Mouse (Mus musculus): ENCODE results near the gene 1700023F06Rik. TPM values are rescaled to one million over a fixed set of nuclear protein-coding genes. Genes with fewer than 3 reads are reported as not detected.

The 1700023F06Rik gene
- total and polyA plus RNA-seq, 3 experiments = not detected

GRCm38 (mm10) chr11:103236431-103236830, 28.1 kb upstream of the 1700023F06Rik start:
- no peak overlapping the region for H3K9ac ChIP-seq (ENCODE audit: insufficient read depth, low read depth)
- peaks cover 50 to 89% of the 10 kb centered on the region in 2 experiments for H3K36me3 ChIP-seq (replicated peaks in 1 of 2; ENCODE audit: control insufficient read depth in 1 of 2, insufficient read depth in 1 of 2, low read length in 1 of 2)
- in situ Hi-C loops (cut with MboI; ENCODE audit: low pct_ligation_motif_present, low pct_unique_long_range_greater_than_20kb, low sequenced_read_pairs) = loop anchor here (5.0 kb wide), 2 partner anchors 36 to 81 kb away; no protein-coding TSS in a partner anchor
- peaks cover 22 to 80% of the 10 kb centered on the region in 2 experiments for H3K4me1 ChIP-seq (ENCODE audit: control insufficient read depth in 1 of 2, insufficient read depth in 2 of 2)
- no peak overlapping the region for H3K4me2 ChIP-seq (ENCODE audit: insufficient read depth, low read depth, poor library complexity, severe bottlenecking)
- H3K79me2 ChIP-seq (replicated peaks; ENCODE audit: control insufficient read depth, extremely low read depth, insufficient read depth, poor library complexity, severe bottlenecking) = no peaks in the 10 kb centered on the region
- TF ChIP-seq UBTF (IDR thresholded peaks at IDR 0.05; ENCODE audit: low read depth, low read length) (no peak), ZMIZ1 (IDR thresholded peaks at IDR 0.05; ENCODE audit: low read depth, low read length) (no peak), CTCF (conservative IDR thresholded peaks at IDR 0.05 in 1 of 2, IDR thresholded peaks at IDR 0.05 in 1 of 2; ENCODE audit: low read depth in 2 of 2, low read length in 2 of 2) (no peak), ZC3H11A (IDR thresholded peaks at IDR 0.05; ENCODE audit: low read depth, low read length) (no peak), MYC (IDR thresholded peaks at IDR 0.05; ENCODE audit: low read depth, low read length) (no peak), NRF1 (IDR thresholded peaks at IDR 0.05; ENCODE audit: low read depth, low read length) (no peak), NELFE (IDR thresholded peaks at IDR 0.05; ENCODE audit: low read depth, low read length) (no peak), USF1 (IDR thresholded peaks at IDR 0.05; ENCODE audit: low read depth, low read length) (no peak)
- dilution Hi-C loops (cut with MboI; ENCODE audit: extremely low pct_ligation_motif_present, extremely low pct_unique_long_range_greater_than_20kb, low sequenced_read_pairs) = no loop called here
- DNase-seq (ENCODE audit: extremely low read depth) = no peak
- no peak overlapping the region for H3K27ac ChIP-seq (ENCODE audit: insufficient read depth, low read depth)
- H3K27me3 ChIP-seq (replicated peaks) = no peaks in the 10 kb centered on the region
- peaks cover 12% of the 10 kb centered on the region for H3K9me3 ChIP-seq (replicated peaks; ENCODE audit: low read length)
- no peak overlapping the region for H3K4me3 ChIP-seq (replicated peaks in 1 of 3; ENCODE audit: low read depth in 2 of 3, low read length in 2 of 3, poor library complexity in 1 of 3)

GRCm38 (mm10) chr11:103235702-103236101, 27.3 kb upstream of the 1700023F06Rik start:
- DNase-seq (ENCODE audit: extremely low read depth) = no peak
- in situ Hi-C loops (cut with MboI; ENCODE audit: low pct_ligation_motif_present, low pct_unique_long_range_greater_than_20kb, low sequenced_read_pairs) = loop anchor here (5.0 kb wide), 2 partner anchors 37 to 82 kb away; no protein-coding TSS in a partner anchor

More at GRCm38 (mm10) chr11:103235702-103236101, 27.3 kb upstream of the 1700023F06Rik start:
- peaks cover 29 to 82% of the 10 kb centered on the region in 2 experiments for H3K4me1 ChIP-seq (ENCODE audit: control insufficient read depth in 1 of 2, insufficient read depth in 2 of 2)
- H3K9me3 ChIP-seq (replicated peaks; ENCODE audit: low read length) = peaks cover 12% of the 10 kb centered on the region
- H3K4me3 ChIP-seq (replicated peaks in 1 of 3; ENCODE audit: low read depth in 2 of 3, low read length in 2 of 3, poor library complexity in 1 of 3) = no peak overlapping the region
- dilution Hi-C loops (cut with MboI; ENCODE audit: extremely low pct_ligation_motif_present, extremely low pct_unique_long_range_greater_than_20kb, low sequenced_read_pairs) = no loop called here
- TF ChIP-seq ETS1 (conservative IDR thresholded peaks at IDR 0.05; ENCODE audit: low read depth, low read length) (no peak), CTCF (conservative IDR thresholded peaks at IDR 0.05 in 1 of 2, IDR thresholded peaks at IDR 0.05 in 1 of 2; ENCODE audit: low read depth in 2 of 2, low read length in 2 of 2) (no peak), NRF1 (IDR thresholded peaks at IDR 0.05; ENCODE audit: low read depth, low read length) (no peak), MXI1 (IDR thresholded peaks at IDR 0.05; ENCODE audit: low read depth, low read length) (no peak), MEF2A (IDR thresholded peaks at IDR 0.05; ENCODE audit: borderline replicate concordance, low read depth, low read length) (no peak), ZC3H11A (IDR thresholded peaks at IDR 0.05; ENCODE audit: low read depth, low read length) (no peak), JUN (IDR thresholded peaks at IDR 0.05; ENCODE audit: insufficient read depth, low read depth, low read length) (no peak), RAD21 (IDR thresholded peaks at IDR 0.05; ENCODE audit: low read depth, low read length) (no peak), MAFK (IDR thresholded peaks at IDR 0.05; ENCODE audit: insufficient replicate concordance, low read length) (no peak), EP300 (IDR thresholded peaks at IDR 0.05; ENCODE audit: low read length) (no peak), MYC (IDR thresholded peaks at IDR 0.05; ENCODE audit: low read depth, low read length) (no peak), UBTF (IDR thresholded peaks at IDR 0.05; ENCODE audit: low read depth, low read length) (no peak), E2F4 (IDR thresholded peaks at IDR 0.05; ENCODE audit: insufficient replicate concordance, low read depth, low read length) (no peak), POLR2A (IDR thresholded peaks at IDR 0.05; ENCODE audit: low read depth, low read length) (no peak), USF1 (IDR thresholded peaks at IDR 0.05; ENCODE audit: low read depth, low read length) (no peak), KAT2A (IDR thresholded peaks at IDR 0.05; ENCODE audit: insufficient replicate concordance, low read length) (no peak), GABPA (IDR thresholded peaks at IDR 0.05; ENCODE audit: insufficient replicate concordance, low read depth, low read length) (no peak), RCOR1 (conservative IDR thresholded peaks at IDR 0.05; ENCODE audit: low read depth, low read length) (no peak), CHD1 (IDR thresholded peaks at IDR 0.05; ENCODE audit: low read depth, low read length) (no peak), ELF1 (IDR thresholded peaks at IDR 0.05; ENCODE audit: low read depth, low read length) (no peak)
- H3K27ac ChIP-seq (ENCODE audit: insufficient read depth, low read depth) = no peak overlapping the region
- H3K4me2 ChIP-seq (ENCODE audit: insufficient read depth, low read depth, poor library complexity, severe bottlenecking) = no peak overlapping the region
- no peaks in the 10 kb centered on the region for H3K79me2 ChIP-seq (replicated peaks; ENCODE audit: control insufficient read depth, extremely low read depth, insufficient read depth, poor library complexity, severe bottlenecking)
- peaks cover 51 to 89% of the 10 kb centered on the region in 2 experiments for H3K36me3 ChIP-seq (replicated peaks in 1 of 2; ENCODE audit: control insufficient read depth in 1 of 2, insufficient read depth in 1 of 2, low read length in 1 of 2)
- no peak overlapping the region for H3K9ac ChIP-seq (ENCODE audit: insufficient read depth, low read depth)
- no peaks in the 10 kb centered on the region for H3K27me3 ChIP-seq (replicated peaks)

All from CH12.LX (cell line).